Mouse (Mus musculus) heart, adult 2 months (tissue): Measurements from ENCODE around the gene Lamtor5.

Source experiments
- CTCF ChIP-seq: fragments of 200-600 bp; IDR thresholded peaks from 2 replicates; pipeline ENCODE4 v1.8.1; 2022; ENCODE audit warnings: antibody characterized with exemption, mild to moderate bottlenecking, moderate library complexity
- EP300 ChIP-seq: fragments of 200-500 bp; IDR thresholded peaks from 2 replicates; pipeline ENCODE4 v1.6.1; 2011; ENCODE audit warnings: low read depth, low read length, control low read depth; ENCODE audit not compliant: insufficient read depth

DNA sequence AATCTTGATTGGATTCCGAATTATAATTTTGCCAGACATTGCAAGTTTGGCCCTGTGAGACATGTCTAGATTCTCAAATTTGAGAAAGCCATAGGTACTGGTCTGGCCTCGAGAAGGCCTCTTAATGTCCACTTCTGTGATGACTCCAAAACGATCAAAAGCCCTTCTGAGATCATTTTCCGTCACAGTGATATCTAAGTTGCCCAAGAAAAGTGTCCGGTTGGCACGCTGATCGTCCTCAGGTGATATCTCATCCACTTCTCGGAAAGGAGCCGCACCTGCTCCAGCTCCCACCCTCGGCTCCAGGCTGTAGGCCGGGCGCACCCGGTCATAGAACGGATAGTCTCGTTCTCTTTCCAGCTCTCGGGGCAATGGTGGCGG lies 53.1 kb downstream of the Lamtor5 start:
- TF ChIP-seq CTCF: no peak
- TF ChIP-seq EP300: no peak
